Mouse (Mus musculus): ENCODE results near the gene Shank2.

Shank2 gene

GRCm38 (mm10) chr7:144471103-144471502 is 469.4 kb downstream of the Shank2 start:
- no peak for DNase-seq (ENCODE audit: low read depth, low spot score)

GRCm38 (mm10) chr7:144473486-144473885 is 471.8 kb downstream of the Shank2 start:
- DNase-seq (ENCODE audit: low read depth, low spot score) = no peak
